Mouse (Mus musculus): ENCODE measurements around the gene Zfp219. TPM values are rescaled to one million over a fixed set of nuclear protein-coding genes. Genes with fewer than 3 reads are reported as not detected.

Zfp219 gene
- polyA plus RNA-seq, 1 experiment: 31.0 TPM

GRCm38 (mm10) chr14:52009361-52009760 lies 11.2 kb downstream of the Zfp219 start:
- no peaks in the 10 kb centered on the region for H3K27me3 ChIP-seq (ENCODE audit: control insufficient read depth, insufficient read depth, low read length)
- no peaks in the 10 kb centered on the region for H3K36me3 ChIP-seq (ENCODE audit: control insufficient read depth, insufficient read depth, low read length)
- H3K4me1 ChIP-seq (ENCODE audit: control insufficient read depth, insufficient read depth, insufficient read length): peaks cover 4% of the 10 kb centered on the region
- H3K4me3 ChIP-seq (ENCODE audit: extremely low read depth, insufficient read depth, insufficient read length): no peak overlapping the region
- TF ChIP-seq POLR2A (IDR thresholded peaks at IDR 0.05; ENCODE audit: low read depth, low read length): no peak
- TF ChIP-seq CTCF (IDR thresholded peaks at IDR 0.05; ENCODE audit: extremely low read depth, insufficient read depth, insufficient read length, insufficient replicate concordance): no peak
- H3K27ac ChIP-seq (ENCODE audit: insufficient read depth, low read length): no peak overlapping the region
- DNase-seq (ENCODE audit: low read depth in 1 of 2, low spot score in 2 of 2): no peak
- WGBS: 94% methylated on average over 26 of the region's 26 CpGs

- H3K27ac ChIP-seq (ENCODE audit: insufficient read depth, low read length): no peak overlapping the region
- H3K27me3 ChIP-seq (ENCODE audit: control insufficient read depth, insufficient read depth, low read length): no peaks in the 10 kb centered on the region
- H3K4me1 ChIP-seq (ENCODE audit: control insufficient read depth, insufficient read depth, insufficient read length): peaks cover 4% of the 10 kb centered on the region
- no peak overlapping the region for H3K4me3 ChIP-seq (ENCODE audit: extremely low read depth, insufficient read depth, insufficient read length)
- TF ChIP-seq CTCF (IDR thresholded peaks at IDR 0.05; ENCODE audit: extremely low read depth, insufficient read depth, insufficient read length, insufficient replicate concordance) (peak; percentile 100), POLR2A (IDR thresholded peaks at IDR 0.05; ENCODE audit: low read depth, low read length) (no peak)
- WGBS: 48% methylated on average over 38 of the region's 38 CpGs
- DNase-seq (ENCODE audit: low read depth in 1 of 2, low spot score in 2 of 2): peak; percentile 72 to 85
- H3K36me3 ChIP-seq (ENCODE audit: control insufficient read depth, insufficient read depth, low read length): no peaks in the 10 kb centered on the region
These were observed 12.0 kb downstream of the Zfp219 start for GRCm38 (mm10) chr14:52008321-52009203.

GRCm38 (mm10) chr14:52006771-52007170 lies 13.8 kb downstream of the Zfp219 start:
- no peaks in the 10 kb centered on the region for H3K27me3 ChIP-seq (ENCODE audit: control insufficient read depth, insufficient read depth, low read length)
- TF ChIP-seq POLR2A (IDR thresholded peaks at IDR 0.05; ENCODE audit: low read depth, low read length): no peak
- no peak for TF ChIP-seq CTCF (IDR thresholded peaks at IDR 0.05; ENCODE audit: extremely low read depth, insufficient read depth, insufficient read length, insufficient replicate concordance)
- 97% methylated on average over 22 of the region's 23 CpGs for WGBS
- no peaks in the 10 kb centered on the region for H3K36me3 ChIP-seq (ENCODE audit: control insufficient read depth, insufficient read depth, low read length)
- H3K27ac ChIP-seq (ENCODE audit: insufficient read depth, low read length): no peak overlapping the region
- DNase-seq (ENCODE audit: low read depth in 1 of 2, low spot score in 2 of 2): no peak
- peaks cover 4% of the 10 kb centered on the region for H3K4me1 ChIP-seq (ENCODE audit: control insufficient read depth, insufficient read depth, insufficient read length)
- H3K4me3 ChIP-seq (ENCODE audit: extremely low read depth, insufficient read depth, insufficient read length): no peak overlapping the region

GRCm38 (mm10) chr14:52006241-52006640 lies 14.3 kb downstream of the Zfp219 start:
- H3K4me3 ChIP-seq (ENCODE audit: extremely low read depth, insufficient read depth, insufficient read length): no peak overlapping the region
- TF ChIP-seq POLR2A (IDR thresholded peaks at IDR 0.05; ENCODE audit: low read depth, low read length) (no peak), CTCF (IDR thresholded peaks at IDR 0.05; ENCODE audit: extremely low read depth, insufficient read depth, insufficient read length, insufficient replicate concordance) (no peak)
- H3K27me3 ChIP-seq (ENCODE audit: control insufficient read depth, insufficient read depth, low read length): no peaks in the 10 kb centered on the region
- H3K27ac ChIP-seq (ENCODE audit: insufficient read depth, low read length): no peak overlapping the region
- H3K4me1 ChIP-seq (ENCODE audit: control insufficient read depth, insufficient read depth, insufficient read length): peaks cover 4% of the 10 kb centered on the region
- H3K36me3 ChIP-seq (ENCODE audit: control insufficient read depth, insufficient read depth, low read length): no peaks in the 10 kb centered on the region
- DNase-seq (ENCODE audit: low read depth in 1 of 2, low spot score in 2 of 2): no peak
- WGBS: 92% methylated on average over 8 of the region's 8 CpGs

GRCm38 (mm10) chr14:52005616-52006015 lies 14.9 kb downstream of the Zfp219 start:
- no peaks in the 10 kb centered on the region for H3K27me3 ChIP-seq (ENCODE audit: control insufficient read depth, insufficient read depth, low read length)
- H3K36me3 ChIP-seq (ENCODE audit: control insufficient read depth, insufficient read depth, low read length): no peaks in the 10 kb centered on the region
- no peak overlapping the region for H3K4me3 ChIP-seq (ENCODE audit: extremely low read depth, insufficient read depth, insufficient read length)
- no peak for DNase-seq (ENCODE audit: low read depth in 1 of 2, low spot score in 2 of 2)
- no peak for TF ChIP-seq CTCF (IDR thresholded peaks at IDR 0.05; ENCODE audit: extremely low read depth, insufficient read depth, insufficient read length, insufficient replicate concordance)
- TF ChIP-seq POLR2A (IDR thresholded peaks at IDR 0.05; ENCODE audit: low read depth, low read length): no peak
- H3K4me1 ChIP-seq (ENCODE audit: control insufficient read depth, insufficient read depth, insufficient read length): peaks cover 4% of the 10 kb centered on the region
- 98% methylated on average over 6 of the region's 6 CpGs for WGBS
- H3K27ac ChIP-seq (ENCODE audit: insufficient read depth, low read length): no peak overlapping the region

GRCm38 (mm10) chr14:52005141-52005540 lies 15.4 kb downstream of the Zfp219 start:
- no peaks in the 10 kb centered on the region for H3K36me3 ChIP-seq (ENCODE audit: control insufficient read depth, insufficient read depth, low read length)
- H3K4me3 ChIP-seq (ENCODE audit: extremely low read depth, insufficient read depth, insufficient read length): no peak overlapping the region
- no peak for DNase-seq (ENCODE audit: low read depth in 1 of 2, low spot score in 2 of 2)
- 88% methylated on average over 7 of the region's 7 CpGs for WGBS
- H3K27ac ChIP-seq (ENCODE audit: insufficient read depth, low read length): no peak overlapping the region
- H3K4me1 ChIP-seq (ENCODE audit: control insufficient read depth, insufficient read depth, insufficient read length): peaks cover 4% of the 10 kb centered on the region
- no peak for TF ChIP-seq POLR2A (IDR thresholded peaks at IDR 0.05; ENCODE audit: low read depth, low read length)
- no peak for TF ChIP-seq CTCF (IDR thresholded peaks at IDR 0.05; ENCODE audit: extremely low read depth, insufficient read depth, insufficient read length, insufficient replicate concordance)
- H3K27me3 ChIP-seq (ENCODE audit: control insufficient read depth, insufficient read depth, low read length): no peaks in the 10 kb centered on the region

- peak in 1 of 2 experiments; percentile 36 for DNase-seq (ENCODE audit: low read depth in 1 of 2, low spot score in 2 of 2)
- TF ChIP-seq POLR2A (IDR thresholded peaks at IDR 0.05; ENCODE audit: low read depth, low read length): no peak
- TF ChIP-seq CTCF (IDR thresholded peaks at IDR 0.05; ENCODE audit: extremely low read depth, insufficient read depth, insufficient read length, insufficient replicate concordance): no peak
- Histone ChIP-seq H3K27ac (ENCODE audit: insufficient read depth, low read length) (no peak overlapping the region), H3K4me3 (ENCODE audit: extremely low read depth, insufficient read depth, insufficient read length) (no peak overlapping the region), H3K27me3 (ENCODE audit: control insufficient read depth, insufficient read depth, low read length) (no peaks in the 10 kb centered on the region), H3K36me3 (ENCODE audit: control insufficient read depth, insufficient read depth, low read length) (no peaks in the 10 kb centered on the region), H3K4me1 (ENCODE audit: control insufficient read depth, insufficient read depth, insufficient read length) (peaks cover 2% of the 10 kb centered on the region)
- 46% methylated on average over 16 of the region's 16 CpGs for WGBS
These were observed 16.5 kb downstream of the Zfp219 start for GRCm38 (mm10) chr14:52003981-52004495.
